Mouse (Mus musculus): Measurements from ENCODE around the gene Sema3e. TPM values are rescaled to one million over a fixed set of nuclear protein-coding genes. Genes with fewer than 3 reads are reported as not detected.

Gene Sema3e
- total and polyA plus RNA-seq, 3 experiments = not detected

DNA sequence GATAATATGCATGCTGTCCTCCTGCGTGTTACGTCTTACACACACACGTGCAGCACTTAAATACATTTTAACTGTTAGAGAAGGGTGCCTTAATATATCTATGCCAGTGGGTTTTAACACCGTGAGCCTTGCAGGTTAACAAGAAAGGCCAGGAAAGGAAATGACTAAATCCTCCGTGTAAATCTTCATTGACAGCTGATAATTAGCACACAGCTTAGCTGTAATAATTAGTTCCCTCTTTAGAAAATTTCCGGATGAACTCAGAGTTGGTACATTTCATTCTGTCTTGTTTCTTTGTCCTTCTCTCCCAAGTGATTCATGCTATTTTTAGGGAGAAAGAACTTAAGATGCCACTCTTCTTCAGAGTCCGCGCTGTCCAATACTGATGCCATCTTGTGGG is 110.9 kb downstream of the Sema3e start:
- in situ Hi-C loops (cut with MboI; ENCODE audit: low pct_ligation_motif_present, low pct_unique_long_range_greater_than_20kb, low sequenced_read_pairs) = no loop called here
- Histone ChIP-seq H3K4me2 (ENCODE audit: insufficient read depth, low read depth, poor library complexity, severe bottlenecking) (no peak overlapping the region), H3K9ac (ENCODE audit: insufficient read depth, low read depth) (no peak overlapping the region), H3K4me1 (ENCODE audit: control insufficient read depth in 1 of 2, insufficient read depth in 2 of 2) (no peaks in the 10 kb centered on the region), H3K36me3 (replicated peaks in 1 of 2; ENCODE audit: control insufficient read depth in 1 of 2, insufficient read depth in 1 of 2, low read length in 1 of 2) (no peaks in the 10 kb centered on the region), H3K9me3 (replicated peaks; ENCODE audit: low read length) (peaks cover 14% of the 10 kb centered on the region), H3K27me3 (replicated peaks) (no peaks in the 10 kb centered on the region), H3K27ac (ENCODE audit: insufficient read depth, low read depth) (no peak overlapping the region), H3K79me2 (replicated peaks; ENCODE audit: control insufficient read depth, extremely low read depth, insufficient read depth, poor library complexity, severe bottlenecking) (no peaks in the 10 kb centered on the region), H3K4me3 (replicated peaks in 1 of 3; ENCODE audit: low read depth in 2 of 3, low read length in 2 of 3, poor library complexity in 1 of 3) (no peak overlapping the region)
- no peak for TF ChIP-seq NELFE (IDR thresholded peaks at IDR 0.05; ENCODE audit: low read depth, low read length)
- TF ChIP-seq MXI1 (IDR thresholded peaks at IDR 0.05; ENCODE audit: low read depth, low read length) = no peak
- no peak for TF ChIP-seq POLR2A (IDR thresholded peaks at IDR 0.05; ENCODE audit: low read depth, low read length)
- TF ChIP-seq MEF2A (IDR thresholded peaks at IDR 0.05; ENCODE audit: borderline replicate concordance, low read depth, low read length) = no peak
- no peak for TF ChIP-seq JUND (conservative IDR thresholded peaks at IDR 0.05; ENCODE audit: low read depth, low read length)
- no peak for TF ChIP-seq UBTF (IDR thresholded peaks at IDR 0.05; ENCODE audit: low read depth, low read length)
- TF ChIP-seq ZMIZ1 (IDR thresholded peaks at IDR 0.05; ENCODE audit: low read depth, low read length) = no peak
- TF ChIP-seq IRF4 (IDR thresholded peaks at IDR 0.05; ENCODE audit: low read depth, low read length) = no peak
- no peak for TF ChIP-seq KAT2A (IDR thresholded peaks at IDR 0.05; ENCODE audit: insufficient replicate concordance, low read length)
- TF ChIP-seq TCF12 (IDR thresholded peaks at IDR 0.05; ENCODE audit: low read depth, low read length) = no peak
- no peak for TF ChIP-seq MAX (IDR thresholded peaks at IDR 0.05; ENCODE audit: low read length)
- TF ChIP-seq EP300 (IDR thresholded peaks at IDR 0.05; ENCODE audit: low read length) = no peak
- TF ChIP-seq ETS1 (conservative IDR thresholded peaks at IDR 0.05; ENCODE audit: low read depth, low read length) = no peak
- TF ChIP-seq E2F4 (IDR thresholded peaks at IDR 0.05; ENCODE audit: insufficient replicate concordance, low read depth, low read length) = no peak
- dilution Hi-C loops (cut with MboI; ENCODE audit: extremely low pct_ligation_motif_present, extremely low pct_unique_long_range_greater_than_20kb, low sequenced_read_pairs) = no loop called here
- DNase-seq (ENCODE audit: extremely low read depth) = no peak

GRCm38 (mm10) chr5:14138725-14139124 is 113.6 kb downstream of the Sema3e start:
- H3K9me3 ChIP-seq (replicated peaks; ENCODE audit: low read length) = peaks cover 9% of the 10 kb centered on the region
- no peaks in the 10 kb centered on the region for H3K4me1 ChIP-seq (ENCODE audit: control insufficient read depth in 1 of 2, insufficient read depth in 2 of 2)
- dilution Hi-C loops (cut with MboI; ENCODE audit: extremely low pct_ligation_motif_present, extremely low pct_unique_long_range_greater_than_20kb, low sequenced_read_pairs) = no loop called here
- H3K79me2 ChIP-seq (replicated peaks; ENCODE audit: control insufficient read depth, extremely low read depth, insufficient read depth, poor library complexity, severe bottlenecking) = no peaks in the 10 kb centered on the region
- H3K4me3 ChIP-seq (replicated peaks in 1 of 3; ENCODE audit: low read depth in 2 of 3, low read length in 2 of 3, poor library complexity in 1 of 3) = no peak overlapping the region
- no peak for DNase-seq (ENCODE audit: extremely low read depth)
- no peaks in the 10 kb centered on the region for H3K36me3 ChIP-seq (replicated peaks in 1 of 2; ENCODE audit: control insufficient read depth in 1 of 2, insufficient read depth in 1 of 2, low read length in 1 of 2)
- no peak overlapping the region for H3K4me2 ChIP-seq (ENCODE audit: insufficient read depth, low read depth, poor library complexity, severe bottlenecking)
- H3K9ac ChIP-seq (ENCODE audit: insufficient read depth, low read depth) = no peak overlapping the region
- no peak for TF ChIP-seq SMC3 (IDR thresholded peaks at IDR 0.05; ENCODE audit: low read depth, low read length)
- in situ Hi-C loops (cut with MboI; ENCODE audit: low pct_ligation_motif_present, low pct_unique_long_range_greater_than_20kb, low sequenced_read_pairs) = no loop called here
- no peaks in the 10 kb centered on the region for H3K27me3 ChIP-seq (replicated peaks)
- H3K27ac ChIP-seq (ENCODE audit: insufficient read depth, low read depth) = no peak overlapping the region

- no peak for DNase-seq (ENCODE audit: extremely low read depth)
- in situ Hi-C loops (cut with MboI; ENCODE audit: low pct_ligation_motif_present, low pct_unique_long_range_greater_than_20kb, low sequenced_read_pairs) = no loop called here
Measured at GRCm38 (mm10) chr5:14162579-14162978, 137.5 kb downstream of the Sema3e start.

More at GRCm38 (mm10) chr5:14162579-14162978, 137.5 kb downstream of the Sema3e start:
- Histone ChIP-seq H3K4me2 (ENCODE audit: insufficient read depth, low read depth, poor library complexity, severe bottlenecking) (no peak overlapping the region), H3K4me3 (replicated peaks in 1 of 3; ENCODE audit: low read depth in 2 of 3, low read length in 2 of 3, poor library complexity in 1 of 3) (no peak overlapping the region), H3K79me2 (replicated peaks; ENCODE audit: control insufficient read depth, extremely low read depth, insufficient read depth, poor library complexity, severe bottlenecking) (no peaks in the 10 kb centered on the region), H3K27ac (ENCODE audit: insufficient read depth, low read depth) (no peak overlapping the region), H3K9me3 (replicated peaks; ENCODE audit: low read length) (peaks cover 27% of the 10 kb centered on the region), H3K9ac (ENCODE audit: insufficient read depth, low read depth) (no peak overlapping the region), H3K27me3 (replicated peaks) (no peaks in the 10 kb centered on the region), H3K36me3 (replicated peaks in 1 of 2; ENCODE audit: control insufficient read depth in 1 of 2, insufficient read depth in 1 of 2, low read length in 1 of 2) (no peaks in the 10 kb centered on the region), H3K4me1 (ENCODE audit: control insufficient read depth in 1 of 2, insufficient read depth in 2 of 2) (no peaks in the 10 kb centered on the region)
- dilution Hi-C loops (cut with MboI; ENCODE audit: extremely low pct_ligation_motif_present, extremely low pct_unique_long_range_greater_than_20kb, low sequenced_read_pairs) = no loop called here
- no peak for TF ChIP-seq MXI1 (IDR thresholded peaks at IDR 0.05; ENCODE audit: low read depth, low read length)
- no peak for TF ChIP-seq ZC3H11A (IDR thresholded peaks at IDR 0.05; ENCODE audit: low read depth, low read length)
- TF ChIP-seq PAX5 (IDR thresholded peaks at IDR 0.05; ENCODE audit: low read length) = no peak
- no peak for TF ChIP-seq ZKSCAN1 (IDR thresholded peaks at IDR 0.05; ENCODE audit: borderline replicate concordance, low read depth, low read length)
- TF ChIP-seq ETS1 (conservative IDR thresholded peaks at IDR 0.05; ENCODE audit: low read depth, low read length) = no peak
- no peak for TF ChIP-seq MYC (IDR thresholded peaks at IDR 0.05; ENCODE audit: low read depth, low read length)
- TF ChIP-seq KAT2A (IDR thresholded peaks at IDR 0.05; ENCODE audit: insufficient replicate concordance, low read length) = no peak
- no peak for TF ChIP-seq POLR2A (IDR thresholded peaks at IDR 0.05; ENCODE audit: low read depth, low read length)

All from CH12.LX (cell line).